Mouse (Mus musculus) embryo, embryonic 11 days (tissue): ENCODE results near the gene Gm17268.

Source experiments
- DNase-seq: peaks from one replicate; pipeline ENCODE4 v3.0.0-alpha.2; 2015

Gene Gm17268

DNA sequence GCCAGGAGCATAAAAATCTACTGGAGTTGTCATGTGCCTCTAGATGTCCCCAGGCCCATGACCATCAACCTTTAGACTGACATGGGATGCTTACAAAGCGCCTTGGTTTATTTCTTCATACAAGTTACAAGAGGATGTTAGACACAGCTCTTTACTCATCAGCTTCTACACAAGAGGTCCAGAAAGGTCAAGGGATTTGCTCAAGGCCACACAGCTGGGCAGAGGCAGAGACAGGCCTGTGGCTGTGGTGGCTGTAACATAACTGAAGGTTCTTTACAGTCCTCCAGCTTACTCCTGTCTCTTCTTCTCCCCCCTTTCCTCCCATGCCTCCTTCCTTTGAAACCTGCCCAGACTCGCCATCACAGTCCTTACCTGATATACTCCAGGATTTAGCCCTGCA, 8.2 kb downstream of the Gm17268 start:
- no peak for DNase-seq

DNA sequence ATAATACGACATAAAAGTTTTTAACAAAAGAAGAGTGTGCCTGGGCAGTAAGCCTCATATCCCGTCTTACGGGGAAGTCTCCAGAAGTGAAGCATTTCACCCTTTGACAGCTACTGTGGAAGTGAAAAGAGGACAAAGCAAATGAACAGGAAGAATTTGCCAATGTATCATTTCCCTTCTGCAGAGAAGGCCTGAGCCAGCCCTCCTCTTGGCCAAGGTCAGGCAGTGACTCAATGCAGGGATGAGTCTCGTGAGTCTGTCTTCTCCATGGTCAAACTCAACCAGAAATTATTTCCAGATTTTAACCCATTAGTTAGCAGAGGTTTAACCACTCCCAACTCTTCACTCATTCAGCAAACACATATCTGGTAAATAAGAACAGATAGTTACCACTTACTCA, 14.6 kb downstream of the Gm17268 start:
- DNase-seq = no peak

DNA sequence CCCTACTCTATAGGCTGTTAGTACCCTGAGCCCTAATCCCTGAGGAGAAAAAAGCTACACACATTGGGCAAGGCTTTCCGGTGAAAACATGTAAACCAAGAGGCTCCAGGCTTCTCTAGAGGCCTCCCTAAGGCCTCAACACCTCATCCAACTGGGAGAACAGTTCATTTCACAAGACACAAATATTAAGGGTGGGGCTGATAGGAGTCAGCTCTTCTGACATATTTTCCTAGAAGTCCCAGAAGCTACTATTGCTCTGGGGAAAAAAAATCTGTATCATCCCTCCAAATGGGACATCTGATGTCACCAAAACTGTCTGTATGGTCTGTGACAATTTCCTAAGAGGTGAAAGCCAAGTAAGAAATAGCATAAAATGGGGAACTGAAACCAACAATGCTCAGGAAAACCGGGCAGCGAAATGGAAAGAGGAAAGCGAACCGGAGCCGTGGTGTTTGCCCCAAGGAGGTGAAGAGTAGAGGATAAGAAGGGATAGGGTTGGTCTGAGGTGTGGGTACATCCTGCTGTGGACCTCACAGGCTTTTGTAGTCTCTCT, 15.8 kb downstream of the Gm17268 start:
- DNase-seq = no peak

DNA sequence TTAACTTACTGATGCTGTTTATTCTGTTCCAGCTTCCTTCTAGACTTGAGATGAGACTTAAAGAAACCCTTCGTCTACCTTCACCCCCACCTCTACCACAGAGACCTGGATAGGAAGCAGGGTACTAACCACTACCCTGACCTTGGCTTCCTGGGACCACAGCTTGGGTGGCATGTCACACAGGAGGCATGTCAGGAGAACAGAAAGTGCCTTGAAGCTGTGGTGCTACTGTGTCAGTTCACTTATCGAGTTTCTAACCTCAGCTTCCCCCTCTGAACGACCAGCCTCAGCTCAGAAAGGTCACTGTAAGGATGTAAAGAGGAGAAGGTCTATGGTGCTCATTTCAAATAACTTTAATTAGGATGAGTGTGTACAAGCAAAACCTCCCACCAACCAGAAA, 17.0 kb downstream of the Gm17268 start:
- no peak for DNase-seq

DNA sequence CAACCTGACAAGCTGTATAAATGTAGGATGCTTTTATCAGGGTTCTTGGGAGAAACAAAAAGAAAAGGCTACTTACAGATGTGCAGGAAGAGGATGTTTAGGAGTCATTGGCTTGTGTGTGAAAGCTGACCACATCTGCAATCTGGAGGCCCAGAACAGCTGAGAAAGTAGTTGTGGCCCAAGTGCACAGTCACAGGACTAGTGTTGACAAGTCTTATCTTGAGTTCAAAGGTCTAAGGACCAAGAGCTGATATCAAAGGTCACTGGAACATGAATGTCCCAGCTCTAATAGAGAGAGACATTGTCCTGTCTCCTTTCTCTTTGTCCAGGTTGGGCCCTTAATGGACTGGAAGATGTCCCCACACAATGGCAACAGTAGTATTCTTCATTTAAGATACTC, 18.6 kb downstream of the Gm17268 start:
- no peak for DNase-seq

DNA sequence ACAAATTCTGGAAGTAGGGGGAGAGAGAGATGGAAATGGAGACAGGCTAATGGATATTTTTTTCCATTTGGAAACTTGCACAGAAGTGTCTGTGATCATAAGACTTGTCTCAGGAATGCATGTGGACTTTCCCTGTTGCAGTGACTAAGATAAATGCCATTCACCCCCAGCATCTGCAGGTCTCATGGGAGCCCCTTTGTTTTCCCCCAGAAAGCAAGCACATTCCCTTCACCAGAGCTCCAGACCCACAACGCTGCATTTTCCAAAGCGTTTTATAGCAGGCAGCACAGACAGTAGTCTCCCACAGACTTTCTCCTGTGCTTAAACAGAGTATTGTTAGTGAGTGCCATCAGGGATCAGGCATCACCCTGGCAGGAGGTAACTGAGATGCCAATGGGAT, 19.0 kb downstream of the Gm17268 start:
- DNase-seq = no peak

DNA sequence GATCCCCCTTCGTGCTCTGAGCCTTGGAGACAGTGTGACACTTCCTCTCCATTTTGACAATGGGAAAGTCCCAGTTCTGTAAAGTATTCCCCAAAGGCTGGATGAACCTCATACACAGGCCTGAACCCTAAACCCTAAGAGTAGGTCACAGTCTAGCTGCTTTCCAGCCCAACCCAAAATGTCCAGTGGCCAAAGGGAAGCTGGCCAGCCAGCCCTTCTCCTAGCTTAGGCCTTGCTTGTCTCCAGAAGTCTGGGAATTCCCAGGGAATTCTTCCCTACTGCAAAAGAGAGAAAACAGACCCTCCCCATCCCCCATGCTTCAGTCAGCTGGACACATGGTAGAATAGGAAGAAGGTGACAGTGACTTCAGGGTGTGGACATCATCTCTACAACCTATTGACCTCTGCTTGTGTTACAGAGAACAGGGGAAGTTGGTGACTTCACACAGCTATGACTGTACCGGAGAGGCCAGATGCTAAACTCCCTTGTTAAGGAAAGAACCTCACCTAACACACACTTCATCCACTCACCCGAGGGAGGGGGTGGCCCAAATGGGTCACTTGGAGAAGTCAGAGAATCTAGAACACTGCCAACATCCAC, 22.1 kb downstream of the Gm17268 start:
- DNase-seq = no peak

DNA sequence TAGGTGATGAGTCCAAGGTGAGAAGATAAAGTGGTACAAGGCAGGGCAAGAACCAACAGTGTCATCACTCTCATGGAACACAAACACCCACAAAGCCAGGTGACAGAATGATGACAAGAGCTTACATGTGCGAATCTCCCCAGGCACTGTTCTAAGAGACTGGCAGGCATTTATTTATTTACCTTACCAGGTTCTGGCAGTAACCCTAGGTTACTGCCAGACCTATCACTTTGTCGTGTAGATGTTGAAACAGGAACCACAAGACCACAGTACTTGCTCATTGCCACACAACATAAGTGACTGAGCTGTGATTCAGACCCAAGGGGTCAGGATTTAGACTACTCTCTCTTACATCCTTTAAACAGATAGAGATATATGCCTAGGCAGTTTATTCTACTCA, 23.3 kb downstream of the Gm17268 start:
- DNase-seq = no peak

DNA sequence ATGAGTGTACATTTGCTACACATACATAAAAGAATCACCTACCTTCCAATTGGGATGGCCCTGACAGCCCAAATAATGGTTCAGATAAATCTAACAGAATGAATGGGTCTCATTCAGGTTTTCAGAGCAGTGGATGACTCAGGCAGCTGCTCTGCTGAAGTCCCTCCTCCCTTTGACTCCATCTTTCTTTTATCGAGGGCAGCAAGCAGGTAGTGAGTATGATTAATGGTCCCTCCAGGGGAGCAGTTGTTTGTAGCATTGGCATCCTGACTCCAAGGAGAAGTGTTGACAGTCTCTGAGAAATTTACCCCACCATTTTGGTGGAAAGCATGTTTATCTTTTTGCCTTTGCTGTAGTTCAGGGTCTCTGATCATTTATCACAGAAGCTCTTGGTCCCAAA, 24.6 kb downstream of the Gm17268 start:
- DNase-seq = no peak

DNA sequence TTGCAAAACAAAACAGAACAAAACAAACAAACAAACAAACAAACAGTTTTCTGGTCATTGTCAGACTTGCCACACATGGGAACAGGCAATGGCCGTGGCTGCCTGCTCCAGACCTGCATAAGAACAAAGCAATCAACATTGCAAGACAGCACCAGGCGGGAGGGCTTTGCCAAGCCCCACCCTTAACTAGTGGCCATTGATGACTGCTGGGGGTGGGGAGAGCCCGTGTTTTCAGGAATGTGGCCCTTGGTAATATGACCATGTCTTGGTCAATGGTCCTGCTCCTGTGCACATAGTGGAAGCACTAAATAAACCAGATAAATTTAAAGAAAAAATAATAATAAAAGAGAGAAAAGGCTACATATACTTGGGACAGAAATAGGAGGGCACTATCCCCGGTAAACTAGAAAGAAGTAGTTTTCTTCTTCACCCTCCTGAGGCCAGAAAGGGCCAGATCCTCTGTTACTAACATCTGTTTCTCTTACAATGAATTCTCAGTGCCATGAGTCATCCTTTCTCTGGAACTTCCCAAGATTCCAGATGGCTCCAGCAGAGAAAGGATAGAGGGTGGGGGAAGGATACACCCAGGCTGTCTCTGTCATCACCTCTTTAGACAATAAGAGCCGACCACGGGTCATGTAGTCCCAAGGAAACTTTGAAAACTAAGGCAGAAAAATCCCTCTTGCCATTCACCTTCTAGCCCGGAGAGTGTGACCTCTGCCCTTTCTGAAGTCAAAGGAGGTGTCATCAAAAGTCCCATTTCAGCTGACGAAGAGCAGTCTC, 26.8 kb downstream of the Gm17268 start:
- no peak for DNase-seq

DNA sequence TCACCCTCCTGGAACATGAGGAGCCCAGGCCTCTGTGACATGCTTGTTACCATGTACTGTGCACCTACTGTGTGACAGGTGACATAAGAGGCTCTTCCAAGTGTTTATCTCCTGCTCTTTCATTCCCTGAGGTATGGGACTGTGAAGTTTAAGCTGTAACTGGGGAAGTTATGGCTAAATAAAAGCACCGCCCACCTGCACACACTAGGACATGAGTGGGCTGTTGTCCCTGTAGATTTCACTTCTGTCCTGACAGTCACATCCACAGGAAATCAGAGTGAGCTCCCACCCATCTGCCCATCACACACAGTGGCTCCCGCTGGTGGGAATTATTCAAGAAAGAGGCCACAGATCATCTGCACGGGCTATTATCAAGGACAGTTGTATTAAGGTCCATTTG, 28.2 kb downstream of the Gm17268 start:
- DNase-seq = no peak

DNA sequence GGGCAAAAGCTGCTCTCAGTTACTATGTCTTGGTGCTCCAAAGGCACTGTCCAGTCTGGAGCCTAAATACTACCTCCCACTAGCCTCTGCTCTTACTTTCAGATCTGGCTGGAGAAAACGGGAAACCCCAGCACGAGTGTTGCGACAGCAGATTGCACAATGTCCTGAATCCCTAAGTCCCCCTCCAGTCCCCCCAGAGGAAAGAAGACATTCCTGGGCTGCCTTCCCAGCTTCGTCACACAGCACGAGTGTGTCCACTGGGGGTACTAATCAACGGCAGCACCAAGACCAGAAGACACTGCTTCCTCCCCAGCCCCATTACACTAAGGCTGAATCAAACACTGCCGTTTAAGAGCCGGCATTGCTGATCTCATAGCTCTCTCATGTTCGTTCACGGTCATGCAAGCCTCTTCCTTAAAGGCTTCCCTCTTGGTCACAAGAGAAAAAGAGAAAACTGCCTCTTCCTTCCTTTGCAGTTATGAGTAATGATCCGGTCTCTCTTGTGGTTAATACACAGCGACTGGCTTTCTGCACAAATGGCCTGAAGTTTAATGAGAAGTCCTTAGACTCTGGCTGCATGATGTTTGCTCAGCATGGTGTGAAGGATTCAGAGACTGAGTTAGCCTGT, 31.5 kb downstream of the Gm17268 start:
- DNase-seq = no peak

DNA sequence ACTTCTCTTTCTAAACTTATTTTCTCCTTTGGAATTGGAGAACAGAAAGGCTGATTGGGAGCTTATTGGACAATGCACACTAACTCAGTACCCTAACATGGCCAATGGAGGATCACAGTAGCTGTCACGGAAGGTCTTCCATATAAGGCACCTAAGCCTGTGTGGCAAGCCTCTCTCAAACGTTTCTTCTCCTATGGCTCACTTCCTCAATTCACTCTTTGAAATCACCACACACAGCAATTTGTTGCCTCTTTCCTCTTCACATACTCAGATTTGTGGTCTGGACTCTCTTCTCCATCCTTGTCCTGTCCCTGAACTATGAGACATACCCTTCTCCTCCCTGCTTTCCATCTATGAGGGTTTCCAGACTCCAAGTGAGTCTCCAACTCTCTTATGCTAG, 33.6 kb downstream of the Gm17268 start:
- DNase-seq = no peak

DNA sequence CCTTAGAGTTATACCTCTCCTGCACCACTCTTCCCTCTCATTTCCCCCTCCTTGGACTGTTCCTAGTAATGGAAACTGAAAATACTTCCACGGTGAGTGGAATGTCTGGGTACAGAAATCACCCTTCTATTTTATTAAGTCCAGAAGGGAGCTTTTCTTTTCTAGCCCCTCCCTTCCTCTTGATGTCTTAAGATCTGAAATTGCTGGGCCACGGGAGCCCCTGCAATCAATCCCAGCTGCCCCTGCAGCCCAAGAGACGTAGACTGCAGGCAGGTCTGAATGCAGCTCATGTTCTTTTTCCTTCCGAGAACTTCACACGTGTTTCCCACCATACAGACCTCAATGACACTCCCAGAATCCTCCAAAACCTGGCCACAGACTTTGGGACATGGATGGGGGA, 37.8 kb downstream of the Gm17268 start:
- no peak for DNase-seq

DNA sequence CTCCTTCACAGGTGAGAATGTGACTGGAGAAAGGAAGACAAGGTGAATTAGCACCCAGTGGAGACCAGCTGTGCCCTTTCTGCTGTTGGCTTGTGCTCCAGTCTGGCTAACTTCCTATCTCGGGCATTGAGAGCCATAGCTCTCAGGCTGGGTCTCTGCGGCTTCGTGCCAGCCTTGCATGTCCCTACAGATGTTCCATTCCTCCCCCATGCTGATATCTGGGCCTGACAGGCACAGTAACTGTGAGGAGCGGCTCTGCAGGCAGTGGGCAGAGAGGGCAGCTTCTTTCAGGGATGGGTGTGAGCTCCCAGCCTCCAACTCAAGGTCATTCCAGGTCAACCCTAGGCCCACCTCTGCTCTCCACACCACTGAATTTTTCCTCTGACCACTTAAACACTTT, 38.9 kb downstream of the Gm17268 start:
- no peak for DNase-seq

DNA sequence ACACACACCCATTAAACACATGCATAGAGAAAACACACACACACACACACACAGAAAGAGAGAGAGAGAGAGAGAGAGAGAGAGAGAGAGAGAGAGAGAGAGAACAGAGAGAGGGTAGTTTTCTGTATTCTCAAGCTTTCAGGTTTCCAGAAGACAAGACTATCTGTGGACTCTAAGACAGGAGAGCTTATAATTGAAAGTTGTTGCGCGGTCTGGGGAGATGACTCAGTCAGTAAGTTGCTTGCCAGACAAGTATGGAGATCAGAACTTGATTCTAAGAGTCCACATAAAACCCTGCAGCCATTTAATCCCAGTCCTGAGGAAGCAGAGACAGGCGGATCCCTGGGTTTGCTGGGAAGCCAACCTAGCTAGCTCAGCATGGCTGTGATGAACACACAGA, 39.7 kb downstream of the Gm17268 start:
- no peak for DNase-seq

DNA sequence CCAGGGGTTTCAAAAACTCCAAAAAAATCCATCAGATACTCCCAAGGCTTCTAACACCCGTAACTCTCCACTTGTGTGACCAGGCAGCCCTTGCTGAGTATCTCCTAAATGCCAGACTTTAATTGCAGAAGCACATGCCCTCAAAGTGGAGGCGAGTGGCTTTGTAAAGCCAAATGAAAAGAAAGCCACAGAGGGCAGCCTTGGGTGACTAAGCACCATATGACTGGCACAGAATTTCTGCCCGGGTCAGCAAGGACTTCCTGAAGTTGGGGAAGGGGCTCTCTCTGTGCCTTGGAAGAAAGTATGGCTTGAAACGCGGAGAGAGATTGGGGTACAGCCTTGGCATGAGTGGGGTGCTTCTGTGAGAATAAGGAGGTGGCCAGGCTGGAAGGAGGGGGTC, 41.3 kb downstream of the Gm17268 start:
- DNase-seq = no peak

DNA sequence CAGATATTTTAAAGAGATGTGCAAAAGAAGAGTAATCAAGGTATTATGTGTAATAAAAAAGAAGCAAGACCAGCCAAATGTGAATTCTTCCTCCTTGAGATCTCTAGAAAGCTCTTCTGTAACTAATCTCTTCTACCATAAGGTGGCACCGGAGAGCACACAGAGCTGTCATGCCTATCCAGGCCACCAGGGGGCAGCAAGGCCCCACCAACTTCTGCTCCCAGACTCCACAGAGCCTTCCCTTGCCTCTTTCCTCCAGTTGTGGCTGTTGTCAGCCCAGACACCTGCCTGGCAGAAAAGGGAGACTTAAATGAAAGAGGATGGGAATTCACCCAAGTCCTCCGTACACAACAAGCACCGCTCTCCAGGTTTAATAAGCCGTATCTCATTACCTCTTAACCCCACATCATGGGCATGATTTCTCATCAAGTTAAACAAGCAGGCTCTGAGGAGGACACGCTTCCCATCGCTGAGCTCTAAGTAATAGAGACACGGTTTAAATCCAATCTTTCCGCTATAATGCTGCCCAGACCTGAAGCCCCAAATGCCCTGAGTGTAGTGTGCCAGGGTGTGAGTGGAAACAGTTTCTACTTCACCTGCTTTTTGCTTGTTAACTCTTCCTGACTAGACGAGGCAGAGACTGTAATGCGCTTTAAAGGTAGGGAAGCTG, 42.1 kb downstream of the Gm17268 start:
- DNase-seq = peak; percentile 72

DNA sequence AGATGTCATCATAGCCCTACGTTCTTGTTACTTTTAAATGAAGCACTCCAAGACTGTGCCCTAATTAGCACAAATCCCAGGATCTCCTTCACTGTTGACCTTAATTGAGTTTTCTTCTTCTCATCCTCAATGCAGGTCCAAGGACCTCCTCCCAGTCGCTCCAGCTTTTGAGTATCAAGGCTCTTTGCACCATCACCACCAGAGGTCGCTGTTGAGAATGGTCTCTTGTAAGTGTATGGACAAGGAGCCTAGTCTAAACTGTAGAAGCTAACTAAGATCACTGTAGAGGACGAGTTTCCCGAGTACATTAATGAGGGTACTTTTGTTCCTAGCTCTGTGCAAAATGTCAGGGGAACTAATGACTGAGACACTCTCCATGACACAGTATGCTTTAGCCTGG, 55.2 kb downstream of the Gm17268 start:
- DNase-seq = peak; percentile 85

DNA sequence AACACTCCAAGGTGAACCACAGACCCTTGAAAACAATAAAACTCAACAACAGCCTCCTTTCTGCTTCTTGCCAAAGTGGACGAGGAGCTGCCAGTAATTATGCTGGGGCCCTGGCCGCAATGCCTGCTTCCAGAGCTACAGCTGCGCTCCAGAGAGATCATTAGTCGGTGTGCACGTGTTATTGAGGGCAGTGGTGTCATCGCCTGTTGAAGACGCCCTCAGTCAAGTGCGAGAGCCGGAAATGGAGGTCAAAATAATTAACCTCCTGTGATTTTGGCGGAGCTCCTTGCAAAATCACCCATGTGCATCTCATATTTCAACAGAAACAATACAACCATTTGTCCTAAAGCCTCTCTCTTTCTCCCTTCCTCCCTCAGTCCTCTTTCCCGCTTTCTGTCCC, 56.2 kb downstream of the Gm17268 start:
- peak; percentile 57 for DNase-seq
